Mouse (Mus musculus) kidney, adult 2 months (tissue): ENCODE results near the gene Mfap5. TPM values are rescaled to one million over a fixed set of nuclear protein-coding genes. Genes with fewer than 3 reads are reported as not detected.
"Not testable (repeated sequence)": the region's sequence is repeated elsewhere in the genome, so short reads cannot be mapped to it uniquely, and the experiment has no call there.

Experiments used
- DNase-seq: peaks from one replicate; pipeline ENCODE4 v3.0.0; 2021
- H3K27ac ChIP-seq: fragments of 200-500 bp; 2 replicates; pipeline ENCODE4 v1.5.1; 2012; ENCODE audit warnings: low read depth, low read length, control low read depth, inconsistent platforms; ENCODE audit not compliant: insufficient read depth
- H3K27me3 ChIP-seq: fragments of 200-500 bp; replicated peaks from 2 replicates; pipeline ENCODE4 v1.6.1; 2012; ENCODE audit warnings: mild to moderate bottlenecking, moderate library complexity, low read length, inconsistent platforms; ENCODE audit not compliant: control insufficient read depth, insufficient read depth
- H3K36me3 ChIP-seq: fragments of 200-500 bp; 2 replicates; pipeline ENCODE4 v1.6.1; 2012; ENCODE audit warnings: mild to moderate bottlenecking, moderate library complexity, low read length, inconsistent platforms; ENCODE audit not compliant: control insufficient read depth, insufficient read depth
- H3K4me1 ChIP-seq: fragments of 200-500 bp; 2 replicates; pipeline ENCODE4 v1.6.1; 2011; ENCODE audit warnings: low read length; ENCODE audit not compliant: control insufficient read depth, insufficient read depth
- H3K4me3 ChIP-seq: fragments of 200-500 bp; 2 replicates; pipeline ENCODE4 v1.5.1; 2011; ENCODE audit warnings: mild to moderate bottlenecking, low read depth, low read length, control low read depth; ENCODE audit not compliant: insufficient read depth
- CTCF ChIP-seq: fragments of 200-500 bp; conservative IDR thresholded peaks from 2 replicates; pipeline ENCODE4 v1.5.1; 2011; ENCODE audit warnings: low read depth, mild to moderate bottlenecking, control low read depth, low read length, moderate library complexity, mixed read lengths; ENCODE audit not compliant: insufficient read depth, insufficient read length
- POLR2A ChIP-seq: fragments of 200-500 bp; IDR thresholded peaks from one replicate; pipeline ENCODE4 v1.6.1; 2011; ENCODE audit warnings: low read depth, low read length, control low read depth
- WGBS: fragments of 180-500 bp; shearing (Covaris S2); methylation state at CpG from one replicate; pipeline ENCODE4 v1.1.7; 2018; 5-methylcytosine and 5-hydroxymethylcytosine counted together
- polyA plus RNA-seq: library from polyadenylated mRNA; depleted of rRNA; stranded (reverse); fragments of >200 nt; gene quantifications from 2 replicates; pipeline ENCODE4 v1.2.3, GENCODE M21; 2012; rRNA removed

Mfap5 gene
- polyA plus RNA-seq, 1 experiment = 16.8 TPM

GRCm38 (mm10) chr6:122565070-122565784, 59.6 kb downstream of the Mfap5 start:
- 84% methylated on average over 9 of the region's 9 CpGs for WGBS
- no peak overlapping the region for H3K27ac ChIP-seq

GRCm38 (mm10) chr6:122569113-122569512, 63.5 kb downstream of the Mfap5 start:
- H3K4me3 ChIP-seq = no peak overlapping the region
- H3K4me1 ChIP-seq = no peaks in the 10 kb centered on the region
- H3K27ac ChIP-seq = no peak overlapping the region
- TF ChIP-seq POLR2A = no peak
- TF ChIP-seq CTCF = no peak
- H3K36me3 ChIP-seq = no peaks in the 10 kb centered on the region
- DNase-seq = no peak
- H3K27me3 ChIP-seq = no peaks in the 10 kb centered on the region
- 66% methylated on average over 5 of the region's 5 CpGs for WGBS

More at GRCm38 (mm10) chr6:122565070-122565784, 59.6 kb downstream of the Mfap5 start:
- Histone ChIP-seq H3K4me1 (no peaks in the 10 kb centered on the region), H3K27me3 (no peaks in the 10 kb centered on the region), H3K4me3 (no peak overlapping the region), H3K36me3 (no peaks in the 10 kb centered on the region)
- no peak for DNase-seq
- no peak for TF ChIP-seq POLR2A
- TF ChIP-seq CTCF = no peak

- 77% methylated on average over 1 of the region's 1 CpGs for WGBS
- TF ChIP-seq CTCF (no peak), POLR2A (no peak)
- DNase-seq = no peak
These were observed 64.1 kb downstream of the Mfap5 start for GRCm38 (mm10) chr6:122569762-122570161.

GRCm38 (mm10) chr6:122570695-122571616, 65.3 kb downstream of the Mfap5 start:
- TF ChIP-seq CTCF (no peak), POLR2A (no peak)
- Histone ChIP-seq H3K4me1 (no peaks in the 10 kb centered on the region), H3K27me3 (no peaks in the 10 kb centered on the region), H3K27ac (no peak overlapping the region), H3K4me3 (no peak overlapping the region), H3K36me3 (no peaks in the 10 kb centered on the region)
- WGBS = 50% methylated on average over 8 of the region's 8 CpGs
- DNase-seq = no peak

More at GRCm38 (mm10) chr6:122569762-122570161, 64.1 kb downstream of the Mfap5 start:
- H3K4me1 ChIP-seq = no peaks in the 10 kb centered on the region
- no peak overlapping the region for H3K4me3 ChIP-seq
- H3K27ac ChIP-seq = no peak overlapping the region
- no peaks in the 10 kb centered on the region for H3K27me3 ChIP-seq
- H3K36me3 ChIP-seq = no peaks in the 10 kb centered on the region

DNA sequence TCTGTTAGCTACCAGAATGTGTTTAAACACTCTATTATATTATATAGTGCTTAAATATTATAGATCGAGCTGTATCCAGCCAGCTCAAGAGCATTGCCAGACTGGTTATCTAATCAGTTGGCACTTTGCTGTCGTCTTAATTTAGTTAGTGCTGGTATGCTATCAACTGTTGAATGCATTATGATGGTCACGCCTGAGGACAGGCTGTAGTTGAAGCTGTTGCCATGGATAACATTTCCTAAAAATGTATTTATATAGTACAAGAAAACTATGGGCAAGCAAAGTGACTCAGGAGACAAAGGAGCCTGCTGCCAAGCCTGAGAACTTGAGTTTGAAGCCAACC, 65.9 kb downstream of the Mfap5 start:
- TF ChIP-seq CTCF = no peak
- no peak for TF ChIP-seq POLR2A
- Histone ChIP-seq H3K27me3 (no peaks in the 10 kb centered on the region), H3K36me3 (no peaks in the 10 kb centered on the region), H3K27ac (no peak overlapping the region), H3K4me3 (no peak overlapping the region), H3K4me1 (no peaks in the 10 kb centered on the region)
- WGBS = 77% methylated on average over 3 of the region's 3 CpGs
- no peak for DNase-seq

GRCm38 (mm10) chr6:122575037-122575436, 69.4 kb downstream of the Mfap5 start:
- not testable (repeated sequence) for H3K36me3 ChIP-seq, H3K4me3 ChIP-seq, H3K27me3 ChIP-seq, H3K4me1 ChIP-seq, DNase-seq, H3K27ac ChIP-seq
- 82% methylated on average over 1 of the region's 1 CpGs for WGBS

GRCm38 (mm10) chr6:122577030-122577429, 71.4 kb downstream of the Mfap5 start:
- 88% methylated on average over 3 of the region's 3 CpGs for WGBS
- no peak for DNase-seq
- TF ChIP-seq POLR2A = no peak
- TF ChIP-seq CTCF = no peak
- no peaks in the 10 kb centered on the region for H3K4me1 ChIP-seq
- no peak overlapping the region for H3K4me3 ChIP-seq
- no peaks in the 10 kb centered on the region for H3K36me3 ChIP-seq
- H3K27me3 ChIP-seq = no peaks in the 10 kb centered on the region
- H3K27ac ChIP-seq = no peak overlapping the region

Other genes starting within 250 kb of the Mfap5 start
- 0.08 TPM in 1 of 2 replicates, not detected in the other for gene Klrg1, start 223.0 kb upstream of the Mfap5 start, polyA plus RNA-seq
- gene M6pr, start 197.1 kb upstream of the Mfap5 start, polyA plus RNA-seq = 94.4 and 107 TPM in 2 replicates
- 27.4 and 39.1 TPM in 2 replicates for gene Phc1, start 165.3 kb upstream of the Mfap5 start, polyA plus RNA-seq
- gene Rimklb, start 7.1 kb upstream of the Mfap5 start, polyA plus RNA-seq = 0.15 and 0.27 TPM in 2 replicates
- not detected in 2 replicates for gene Aicda, start 48.0 kb downstream of the Mfap5 start, polyA plus RNA-seq
- gene Apobec1, start 96.6 kb downstream of the Mfap5 start, polyA plus RNA-seq = 11.3 and 15.2 TPM in 2 replicates
- not detected in 2 replicates for gene Gdf3, start 104.2 kb downstream of the Mfap5 start, polyA plus RNA-seq
- gene Dppa3, start 120.6 kb downstream of the Mfap5 start, polyA plus RNA-seq = not detected in 2 replicates
- 0.06 TPM in 1 of 2 replicates, not detected in the other for gene Nanog, start 201.6 kb downstream of the Mfap5 start, polyA plus RNA-seq